Mouse (Mus musculus): ENCODE data around the gene Elovl5.

GRCm38 (mm10) chr9:77910270-77911240 lies 6.6 kb upstream of the Elovl5 start:
- TF ChIP-seq TCF12 (IDR thresholded peaks at IDR 0.05; ENCODE audit: insufficient read depth, poor library complexity, severe bottlenecking) (no peak), MYOG (IDR thresholded peaks at IDR 0.05; ENCODE audit: control insufficient read depth in 1 of 3, insufficient read depth in 1 of 3, insufficient read length in 2 of 3, low read depth in 2 of 3) (peak in 2 of 3 experiments; percentile 45 to 71), MYOD1 (IDR thresholded peaks at IDR 0.05; ENCODE audit: control insufficient read depth in 1 of 3, insufficient read length in 2 of 3, low read depth in 2 of 3) (peak in 1 of 3 experiments; percentile 57)

Data from myocyte (in vitro differentiated cells).